Mouse (Mus musculus) heart, adult 2 months (tissue): ENCODE results near the gene Cavin1.

Experiments
- CTCF ChIP-seq: fragments of 200-600 bp; IDR thresholded peaks from 2 replicates; pipeline ENCODE4 v1.8.1; 2022; ENCODE audit warnings: antibody characterized with exemption, mild to moderate bottlenecking, moderate library complexity
- EP300 ChIP-seq: fragments of 200-500 bp; IDR thresholded peaks from 2 replicates; pipeline ENCODE4 v1.6.1; 2011; ENCODE audit warnings: low read depth, low read length, control low read depth; ENCODE audit not compliant: insufficient read depth

DNA sequence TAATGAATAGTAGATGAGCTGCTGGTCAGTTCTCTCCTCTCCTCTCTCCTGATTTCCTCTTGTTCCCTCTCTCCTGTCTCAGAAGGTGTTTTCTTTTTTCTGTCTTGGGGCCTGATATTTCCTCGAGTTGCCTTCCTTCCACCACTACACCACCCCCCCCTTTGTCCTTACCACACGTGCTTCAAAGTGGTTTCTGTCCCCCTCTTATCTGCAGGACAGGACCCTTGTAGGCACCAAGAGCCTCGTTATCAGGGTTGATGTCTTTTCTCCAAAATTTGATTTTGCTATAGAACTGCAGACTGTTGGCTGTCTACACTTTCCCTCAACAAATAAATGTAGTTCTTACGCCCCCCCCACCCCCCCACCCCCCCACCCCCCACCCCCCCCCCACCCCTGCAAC lies 22.4 kb downstream of the Cavin1 start:
- no peak for TF ChIP-seq EP300
- no peak for TF ChIP-seq CTCF
